Mouse (Mus musculus) layer of hippocampus, postnatal 14 days (tissue): Measurements from ENCODE around the gene Hsdl1. TPM values are rescaled to one million over a fixed set of nuclear protein-coding genes. Genes with fewer than 3 reads are reported as not detected.

ENCODE experiments used
- DNase-seq, 2 experiments: peaks; one replicate each; pipeline ENCODE4 v3.0.0; 2021 to 2022; ENCODE audit warnings: low spot score in 2 of 2, mixed read lengths in 1 of 2
- total RNA-seq, 2 experiments: library from RNA; stranded (reverse); gene quantifications; 2 replicates each; pipeline ENCODE4 v1.2.3; 2021

Hsdl1 gene
- total RNA-seq, 2 experiments from 2014 or later = 39.1 to 40.8 TPM

DNA sequence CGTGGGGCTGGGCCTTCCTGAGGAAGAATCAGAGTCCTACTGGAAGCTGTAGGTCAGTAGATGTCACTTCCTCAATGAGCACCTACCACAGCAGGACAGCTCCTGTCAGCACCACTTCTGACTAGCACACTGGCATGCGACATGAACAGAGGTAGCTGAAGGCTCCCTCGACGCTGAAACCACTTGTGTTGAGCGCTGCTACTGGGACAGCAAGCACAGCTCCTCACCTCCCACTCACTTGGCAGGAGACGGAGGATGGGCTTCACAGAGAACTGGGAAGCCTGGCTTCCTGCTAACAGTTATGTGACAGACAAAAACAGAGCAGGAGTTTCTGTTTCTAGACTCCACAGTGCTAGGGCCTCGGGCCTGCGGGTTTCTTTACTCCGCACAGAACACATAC lies 43.0 kb downstream of the Hsdl1 start:
- peak; percentile 22 to 62 for DNase-seq

DNA sequence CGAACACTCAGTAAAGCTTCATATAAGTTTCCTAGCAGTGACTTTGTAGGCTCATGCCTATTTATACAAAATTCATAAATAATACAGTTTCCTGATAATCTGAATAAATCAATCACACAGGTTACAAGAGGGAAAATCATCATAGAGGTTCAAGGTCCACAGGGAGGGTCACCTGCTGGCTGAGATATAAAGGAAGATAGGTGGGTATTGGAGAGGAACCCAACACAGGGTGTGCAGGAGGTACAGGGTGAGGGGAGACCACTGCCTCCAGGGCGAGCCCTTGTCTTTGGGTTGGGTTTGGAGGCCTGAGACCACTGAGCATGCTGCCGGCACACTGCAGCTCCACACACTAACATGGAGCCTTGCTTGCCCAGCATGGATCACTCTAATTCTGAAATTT lies 43.6 kb downstream of the Hsdl1 start:
- no peak for DNase-seq

DNA sequence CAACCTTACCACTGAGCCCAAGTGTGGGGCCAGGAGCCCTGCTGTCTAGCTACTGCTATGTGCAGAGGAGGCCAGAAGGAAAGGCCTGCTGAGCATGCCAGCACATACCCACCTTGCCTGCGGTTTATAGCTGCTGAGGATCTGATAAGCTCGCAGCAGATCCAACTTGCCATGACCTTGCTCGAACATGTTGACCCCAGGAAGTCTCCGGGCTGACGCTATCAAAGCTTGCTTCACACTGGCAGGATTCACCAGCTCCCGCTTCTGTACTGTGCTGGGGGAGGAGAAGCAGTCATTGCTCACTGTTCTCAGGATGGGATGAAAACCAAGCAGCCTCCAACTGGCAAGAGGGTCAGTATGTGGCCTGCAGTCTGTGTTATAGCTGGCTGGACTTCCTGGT lies 44.0 kb downstream of the Hsdl1 start:
- no peak for DNase-seq

DNA sequence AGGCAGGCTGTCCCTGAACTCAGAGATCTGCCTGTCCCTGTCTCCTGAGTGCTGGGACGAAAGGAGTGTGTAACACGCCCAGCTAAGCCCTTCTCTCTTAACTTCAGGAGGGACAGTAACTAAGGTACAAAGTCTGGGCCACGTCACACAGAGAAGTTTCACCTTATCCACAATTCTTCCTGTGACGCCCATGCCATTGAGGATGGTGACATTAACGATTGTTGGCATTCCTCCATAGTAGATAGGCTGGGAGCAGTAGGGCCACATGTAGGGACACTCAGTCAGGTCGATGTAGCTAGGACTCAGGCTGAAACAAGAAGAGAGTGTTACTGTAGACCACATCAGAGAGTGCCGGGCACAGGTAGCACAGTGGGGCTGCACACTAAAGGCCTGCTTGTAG lies 46.2 kb downstream of the Hsdl1 start:
- DNase-seq = no peak

DNA sequence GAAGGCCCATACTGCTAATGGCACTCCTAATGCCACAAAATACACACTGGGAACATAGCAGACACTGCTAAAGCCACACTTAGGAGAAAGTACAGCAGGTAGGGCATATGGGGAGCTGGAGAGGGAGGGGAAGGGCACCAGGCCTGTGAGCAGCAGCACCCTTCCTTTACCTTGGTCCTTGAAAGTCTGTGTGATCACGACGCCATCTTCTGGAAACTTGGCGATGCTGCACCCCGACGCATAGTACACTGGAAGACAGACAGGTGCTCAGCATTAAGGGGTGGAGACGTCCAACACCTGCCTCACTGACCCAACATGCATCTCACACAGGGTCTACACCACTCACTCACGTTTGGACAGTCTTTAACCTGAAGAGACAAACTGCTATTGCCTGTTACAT lies 54.9 kb downstream of the Hsdl1 start:
- DNase-seq = no peak

DNA sequence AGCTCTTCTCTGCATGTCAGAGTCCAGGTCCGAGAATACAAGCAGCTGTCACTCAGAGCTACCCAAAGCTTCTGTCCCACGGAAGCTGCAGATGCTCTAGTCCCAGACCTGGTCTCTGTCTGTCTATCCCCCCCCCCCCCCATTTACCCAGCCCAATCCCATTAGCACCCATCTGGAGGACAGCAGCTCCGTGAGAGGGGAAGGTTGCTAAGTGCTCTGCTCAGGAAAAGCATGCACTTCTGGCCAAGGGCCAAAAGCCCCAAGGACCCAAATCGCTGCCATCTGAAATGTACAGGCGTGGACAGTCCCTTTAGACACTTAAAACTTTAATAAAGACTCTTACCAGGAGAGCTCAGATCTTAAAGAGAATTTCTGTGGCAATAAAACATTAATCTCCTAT lies 58.3 kb downstream of the Hsdl1 start:
- no peak for DNase-seq

DNA sequence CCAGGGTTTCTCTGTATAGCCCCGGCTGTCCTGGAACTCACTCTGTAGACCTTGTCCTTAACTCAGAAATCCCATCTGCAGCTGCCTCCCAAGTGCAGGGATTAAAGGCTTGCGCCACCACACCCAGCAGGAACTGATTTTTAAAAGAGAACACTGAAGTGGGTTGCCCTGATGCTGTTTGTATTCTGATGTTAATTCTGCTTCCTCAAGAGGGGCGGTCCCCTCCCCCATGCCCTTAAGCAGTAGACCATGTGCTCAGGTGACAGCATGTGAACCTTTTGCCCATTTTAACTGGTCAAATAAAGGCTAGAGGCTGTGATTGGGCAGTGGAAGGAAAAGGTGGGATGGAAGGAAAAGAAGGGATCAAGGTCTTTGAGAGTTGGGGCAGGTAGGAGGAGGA lies 59.2 kb downstream of the Hsdl1 start:
- no peak for DNase-seq

DNA sequence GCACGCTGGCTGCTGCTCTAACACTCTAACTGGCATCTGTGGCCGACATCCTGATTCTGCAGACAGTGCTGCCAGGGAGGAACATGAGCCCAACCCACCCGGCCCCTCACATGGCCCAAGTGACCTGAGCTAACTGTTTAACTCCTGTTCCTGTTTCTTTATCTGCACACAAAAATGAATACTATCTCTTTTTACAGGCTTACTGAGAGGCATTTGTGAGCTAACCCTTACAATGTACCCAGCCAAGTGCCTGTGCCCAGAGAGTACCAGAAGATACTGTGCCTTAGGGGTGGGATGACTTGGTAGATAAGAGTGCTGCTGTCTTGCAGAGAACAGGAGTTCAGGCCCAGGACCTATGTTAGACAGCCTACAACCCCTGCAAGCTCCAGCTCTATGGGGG lies 60.0 kb downstream of the Hsdl1 start:
- DNase-seq = no peak

DNA sequence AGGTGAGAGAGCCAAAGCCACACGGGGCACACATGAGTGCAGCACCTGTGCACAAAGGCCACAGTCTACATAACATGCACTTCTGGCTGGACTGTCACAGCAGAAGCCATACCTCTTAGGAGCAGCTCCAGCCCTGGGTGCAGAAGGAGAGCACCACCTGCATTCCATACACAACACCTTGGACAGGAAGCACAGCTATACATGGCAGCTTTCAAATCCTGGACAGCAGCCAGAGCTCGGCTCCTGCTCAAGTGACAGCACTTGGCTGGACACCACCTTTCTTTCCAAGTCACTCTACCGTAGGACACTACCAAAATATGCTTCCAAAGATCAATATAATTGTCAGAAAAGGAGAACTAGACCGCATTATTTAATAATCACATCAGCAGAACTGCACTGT lies 61.6 kb downstream of the Hsdl1 start:
- no peak for DNase-seq

Other genes with a start within 250 kb of the Hsdl1 start
- 100 to 1,000 TPM; 540 to 542 TPM for gene Hsbp1, start 230.7 kb downstream of the Hsdl1 start, total RNA-seq
- gene Mlycd, start 180.3 kb downstream of the Hsdl1 start, total RNA-seq = 10 to 100 TPM; 24.1 to 27.0 TPM
- 1 to 10 TPM in 1 of 2 experiments, under 1 TPM in 1; 0.19 to 1.2 TPM for gene Osgin1, start 141.1 kb downstream of the Hsdl1 start, total RNA-seq
- gene Necab2, start 128.5 kb downstream of the Hsdl1 start, total RNA-seq = 100 to 1,000 TPM; 126 to 129 TPM
- gene Slc38a8, start 73.5 kb downstream of the Hsdl1 start, total RNA-seq = under 1 TPM; 0.23 to 0.29 TPM
- gene Mbtps1, start 16.4 kb downstream of the Hsdl1 start, total RNA-seq = 10 to 100 TPM; 63.6 to 69.8 TPM
- under 1 TPM; 0.32 to 0.48 TPM for gene Dnaaf1, start 52 bp upstream of the Hsdl1 start, total RNA-seq
- gene Taf1c, start 30.0 kb upstream of the Hsdl1 start, total RNA-seq = 10 to 100 TPM; 10.0 to 11.8 TPM
- gene Adad2, start 37.6 kb upstream of the Hsdl1 start, total RNA-seq = under 1 TPM in 1 of 2 experiments, not detected in 1; 0.16 TPM
- gene Kcng4, start 60.5 kb upstream of the Hsdl1 start, total RNA-seq = 1 to 10 TPM; 2.9 to 3.3 TPM
- 1 to 10 TPM; 6.9 to 8.2 TPM for gene Wfdc1, start 91.2 kb upstream of the Hsdl1 start, total RNA-seq
- 1 to 10 TPM; 1.7 to 2.9 TPM for gene Atp2c2, start 124.8 kb upstream of the Hsdl1 start, total RNA-seq
- gene Tldc1, start 203.2 kb upstream of the Hsdl1 start, total RNA-seq = 10 to 100 TPM; 16.2 to 19.5 TPM